8 mouse cellular contexts compared by ENCODE assay signal in genomic region chr11:29693576-29694410, GRCm38 (mm10). TPM values are rescaled to one million over a fixed set of nuclear protein-coding genes. Genes with fewer than 3 reads are reported as not detected.
DNase-seq lines count a peak whose midpoint lies in the region; ATAC-seq and TF ChIP-seq lines count a peak whose summit lies in the region.

No protein-coding gene starts in this region.

- H3K4me1 ChIP-seq in bone marrow, adult 2 months (ENCODE audit: control insufficient read depth, insufficient read depth, low read length), result no peaks in the 10 kb centered on the region
- peaks cover 4% of the 10 kb centered on the region; the same call in 1 of the 2 replicates for H3K4me1 ChIP-seq in embryonic facial prominence, embryonic 14.5 days (ENCODE audit: control insufficient read depth, insufficient read depth, low read length)
- peaks cover 3% of the 10 kb centered on the region; the same call in 1 of the 2 replicates for H3K4me1 ChIP-seq in limb, embryonic 14.5 days (ENCODE audit: control insufficient read depth, insufficient read depth, low read length)
- H3K4me1 ChIP-seq in midbrain, embryonic 16.5 days (ENCODE audit: control insufficient read depth, insufficient read depth, low read length), result peaks cover 25% of the 10 kb centered on the region
- no peaks in the 10 kb centered on the region; the same call in 1 of the 2 replicates for H3K4me1 ChIP-seq in spleen, adult 2 months (ENCODE audit: control insufficient read depth, insufficient read depth, insufficient read length)

- H3K9ac ChIP-seq in embryonic facial prominence, embryonic 14.5 days (ENCODE audit: low read depth, low read length), result peak overlapping the region; percentile 98
- peak overlapping the region; percentile 95 for H3K9ac ChIP-seq in limb, embryonic 14.5 days (ENCODE audit: low read depth, low read length, severe bottlenecking)
- peak overlapping the region; percentile 100 for H3K9ac ChIP-seq in midbrain, embryonic 16.5 days (ENCODE audit: low read depth, low read length)

- H3K27ac ChIP-seq in bone marrow, adult 2 months (ENCODE audit: control insufficient read depth, insufficient read depth, low read depth, low read length, poor library complexity), result peak overlapping the region; percentile 98
- peak overlapping the region; percentile 99 for H3K27ac ChIP-seq in embryonic facial prominence, embryonic 14.5 days (replicated peaks; ENCODE audit: low read depth, low read length)
- peak overlapping the region; percentile 98 for H3K27ac ChIP-seq in limb, embryonic 14.5 days (replicated peaks; ENCODE audit: low read depth, low read length)
- H3K27ac ChIP-seq in midbrain, embryonic 16.5 days (ENCODE audit: low read length), result peak overlapping the region; percentile 98
- H3K27ac ChIP-seq in spleen, adult 2 months (ENCODE audit: insufficient read depth, low read length), result peak overlapping the region; percentile 80

- TF ChIP-seq POLR2A in bone marrow, adult 2 months (IDR thresholded peaks at IDR 0.05; ENCODE audit: borderline replicate concordance, control insufficient read depth, low read depth, low read length), result peak; percentile 47; the same call in 1 of the 2 replicates
- peak; percentile 73; the same call in 1 of the 2 replicates for TF ChIP-seq POLR2A in limb, embryonic 14.5 days (IDR thresholded peaks at IDR 0.05; ENCODE audit: borderline replicate concordance, extremely low read depth, insufficient read depth, insufficient read length)
- TF ChIP-seq POLR2A in spleen, adult 2 months (IDR thresholded peaks at IDR 0.05; ENCODE audit: low read depth, low read length), result no peak; the same call in 1 of the 2 replicates

- DNase-seq in A20 (ENCODE audit: low read depth, low spot score), result peak; percentile 91
- peak; percentile 95 for DNase-seq in embryonic facial prominence, embryonic 14.5 days (ENCODE audit: low spot score)
- DNase-seq in heart, adult 9 months (ENCODE audit: low spot score in 2 of 2), result peak; percentile 84 to 86
- DNase-seq in kidney, adult 9 months, result peak; percentile 81
- DNase-seq in limb, embryonic 14.5 days (ENCODE audit: low spot score), result peak; percentile 84
- peak; percentile 69 to 87 for DNase-seq in spleen, adult 2 months (ENCODE audit: low read depth in 1 of 2, low spot score in 2 of 2)

- peak overlapping the region; percentile 87 for H3K4me3 ChIP-seq in bone marrow, adult 2 months (replicated peaks; ENCODE audit: control insufficient read depth, low read depth, low read length)
- peak overlapping the region; percentile 99 for H3K4me3 ChIP-seq in embryonic facial prominence, embryonic 14.5 days (ENCODE audit: low read depth, low read length)
- peak overlapping the region; percentile 98 for H3K4me3 ChIP-seq in limb, embryonic 14.5 days (replicated peaks; ENCODE audit: low read length)
- peak overlapping the region; percentile 97 for H3K4me3 ChIP-seq in midbrain, embryonic 16.5 days (ENCODE audit: low read depth, low read length)
- H3K4me3 ChIP-seq in spleen, adult 2 months (ENCODE audit: extremely low read depth, insufficient read depth, insufficient read length), result peak overlapping the region; percentile 80

- H3K4me2 ChIP-seq in embryonic facial prominence, embryonic 14.5 days (ENCODE audit: low read depth, low read length), result peak overlapping the region; percentile 66
- H3K4me2 ChIP-seq in limb, embryonic 14.5 days (replicated peaks; ENCODE audit: low read depth, low read length, severe bottlenecking), result peak overlapping the region; percentile 46
- peak overlapping the region; percentile 60 for H3K4me2 ChIP-seq in midbrain, embryonic 16.5 days (ENCODE audit: low read length)

- ATAC-seq in embryonic facial prominence, embryonic 14.5 days (ENCODE audit: low read depth), result peak; percentile 91
- peak; percentile 78 for ATAC-seq in limb, embryonic 14.5 days (ENCODE audit: low FRiP score, low read depth)
- peak; percentile 89 for ATAC-seq in midbrain, embryonic 16.5 days

- no peaks in the 10 kb centered on the region for H3K27me3 ChIP-seq in embryonic facial prominence, embryonic 14.5 days (replicated peaks; ENCODE audit: control insufficient read depth, insufficient read depth, low read length)
- H3K27me3 ChIP-seq in limb, embryonic 14.5 days (ENCODE audit: control insufficient read depth, insufficient read depth, low read length), result no peaks in the 10 kb centered on the region
- no peaks in the 10 kb centered on the region for H3K27me3 ChIP-seq in midbrain, embryonic 16.5 days (ENCODE audit: control insufficient read depth, insufficient read depth, low read depth, low read length)
- no peaks in the 10 kb centered on the region for H3K27me3 ChIP-seq in spleen, adult 2 months (ENCODE audit: control insufficient read depth, insufficient read depth, low read length)

- peak; percentile 88 for TF ChIP-seq CTCF in bone marrow, adult 2 months (IDR thresholded peaks at IDR 0.05; ENCODE audit: control insufficient read depth, insufficient read depth, low read length)
- TF ChIP-seq CTCF in spleen, adult 2 months (IDR thresholded peaks at IDR 0.05; ENCODE audit: extremely low read depth, insufficient read depth, insufficient read length, insufficient replicate concordance), result peak; percentile 78

- under 1% methylated on average over 53 of the region's 53 CpGs for WGBS in bone marrow, adult 2 months
- WGBS in embryonic facial prominence, embryonic 14.5 days, result under 1% methylated on average over 24 of the region's 53 CpGs
- WGBS in limb, embryonic 14.5 days, result 0% methylated on average over 35 of the region's 53 CpGs
- WGBS in midbrain, embryonic 16.5 days, result under 1% methylated on average over 47 of the region's 53 CpGs
- under 1% methylated on average over 53 of the region's 53 CpGs for WGBS in spleen, adult 2 months

- H3K9me3 ChIP-seq in embryonic facial prominence, embryonic 14.5 days (ENCODE audit: control insufficient read depth, low read length), result no peaks in the 10 kb centered on the region
- no peaks in the 10 kb centered on the region for H3K9me3 ChIP-seq in limb, embryonic 14.5 days (ENCODE audit: control insufficient read depth, low read length)
- H3K9me3 ChIP-seq in midbrain, embryonic 16.5 days (replicated peaks; ENCODE audit: control insufficient read depth, low read length, poor library complexity, severe bottlenecking), result no peaks in the 10 kb centered on the region

- 0 out of 2 replicates have a peak, but pooled peaks cover 4% of the 10 kb centered on the region for H3K36me3 ChIP-seq in embryonic facial prominence, embryonic 14.5 days (ENCODE audit: control insufficient read depth, insufficient read depth, low read length)
- H3K36me3 ChIP-seq in limb, embryonic 14.5 days (ENCODE audit: control insufficient read depth, insufficient read depth, low read length), result no peaks in the 10 kb centered on the region
- no peaks in the 10 kb centered on the region for H3K36me3 ChIP-seq in midbrain, embryonic 16.5 days (ENCODE audit: control insufficient read depth, insufficient read depth, low read length)
- H3K36me3 ChIP-seq in spleen, adult 2 months (ENCODE audit: control insufficient read depth, insufficient read depth, low read length), result no peaks in the 10 kb centered on the region

RNA-seq across cellular contexts. Expression of gene Rtn4, which starts 1.0 kb away (rescaled TPM):
- 45.8 and 128 TPM in 2 replicates for polyA plus RNA-seq in bone marrow, adult 2 months (2011; ENCODE audit: insufficient read depth, insufficient read length, low replicate concordance, missing spikeins)
- polyA plus RNA-seq in embryonic facial prominence, embryonic 14.5 days (2014; fragmentation: Nextera tagmentation; extraction: Ambion mirVana), result 86.2 and 93.2 TPM in 2 replicates
- 212 and 222 TPM in 2 replicates for polyA plus RNA-seq in limb, embryonic 14.5 days (2012; rRNA removed)
- polyA plus RNA-seq in limb, embryonic 14.5 days (2014; fragmentation: Nextera tagmentation; extraction: Ambion mirVana), result 65.8 and 74.5 TPM in 2 replicates
- polyA plus RNA-seq in midbrain, embryonic 16.5 days (2015; fragmentation: Nextera tagmentation; extraction: Ambion mirVana), result 140 and 142 TPM in 2 replicates
- polyA plus RNA-seq in spleen, adult 2 months (2012; rRNA removed), result 41.9 and 50.5 TPM in 2 replicates

Comparison
In these comparisons a context has a peak if more than half of its experiments do, and no peak if none do; other contexts are left out.
1. Peak in every context shown above with its lines: DNase-seq, ATAC-seq, H3K4me3 ChIP-seq and H3K27ac ChIP-seq.